Mouse (Mus musculus) testis, adult 2 months (tissue): ENCODE data around the gene Thrap3.

Experiments used
- CTCF ChIP-seq: fragments of 200-500 bp; IDR thresholded peaks from 2 replicates; pipeline ENCODE4 v1.5.1; 2012; ENCODE audit warnings: low read depth, mild to moderate bottlenecking, inconsistent platforms, low read length, moderate library complexity; ENCODE audit not compliant: control insufficient read depth, insufficient read depth, insufficient replicate concordance
- POLR2A ChIP-seq: fragments of 200-500 bp; IDR thresholded peaks from 2 replicates; pipeline ENCODE4 v1.6.1; 2012; ENCODE audit warnings: low read depth, mild to moderate bottlenecking, inconsistent platforms, low read length, moderate library complexity; ENCODE audit not compliant: control insufficient read depth

DNA sequence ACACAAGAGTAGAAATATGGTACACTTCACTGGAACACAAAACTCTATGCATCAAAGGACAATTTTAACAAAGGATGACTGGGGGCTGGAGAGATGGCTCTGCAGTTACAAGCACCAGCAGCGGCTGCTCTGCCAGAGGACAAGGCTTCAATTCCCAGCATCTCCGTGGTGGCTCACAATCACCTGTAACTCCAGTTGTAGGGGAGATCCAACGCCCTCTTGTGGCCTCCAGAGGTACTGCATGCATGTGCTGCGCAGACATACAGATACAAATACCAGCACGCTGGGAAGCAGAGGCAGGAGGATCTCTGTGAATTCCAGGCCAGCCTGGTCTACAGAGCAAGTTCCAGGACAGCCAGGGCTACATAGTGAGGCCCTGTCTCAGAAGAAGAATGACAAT, 45.9 kb downstream of the Thrap3 start:
- peak; percentile 98; the same call in 1 of the 2 replicates for TF ChIP-seq CTCF
- no peak for TF ChIP-seq POLR2A
